Mouse (Mus musculus) stomach, embryonic 16.5 days (tissue): ENCODE measurements around the gene Tenm4. TPM values are rescaled to one million over a fixed set of nuclear protein-coding genes. Genes with fewer than 3 reads are reported as not detected.

ENCODE experiments used
- ATAC-seq: fragments of 200-750 bp; cut with Nextera tagmentation; 2 replicates; pipeline ENCODE4 v1.8.0; 2017; ENCODE audit warnings: moderate number of reproducible peaks, moderate TSS enrichment; ENCODE audit not compliant: insufficient read depth, low FRiP score
- H3K27ac ChIP-seq: fragments of 300-500 bp; sonication (generic); 2 replicates; pipeline ENCODE4 v1.5.1; 2014; ENCODE audit warnings: low read length
- H3K27me3 ChIP-seq: fragments of 300-500 bp; sonication (generic); 2 replicates; pipeline ENCODE4 v1.6.1; 2014; ENCODE audit warnings: low read length, control low read depth, mixed read lengths; ENCODE audit not compliant: control insufficient read depth, insufficient read depth
- H3K36me3 ChIP-seq: fragments of 300-500 bp; sonication (generic); 2 replicates; pipeline ENCODE4 v1.6.1; 2014; ENCODE audit warnings: low read length; ENCODE audit not compliant: control insufficient read depth, insufficient read depth
- H3K4me1 ChIP-seq: fragments of 300-500 bp; sonication (generic); 2 replicates; pipeline ENCODE4 v1.6.1; 2014; ENCODE audit warnings: low read length, control low read depth, mixed read lengths; ENCODE audit not compliant: control insufficient read depth, insufficient read depth
- H3K4me2 ChIP-seq: fragments of 300-500 bp; sonication (generic); 2 replicates; pipeline ENCODE4 v1.6.1; 2014; ENCODE audit warnings: low read depth, low read length, mixed read lengths
- H3K4me3 ChIP-seq: fragments of 300-500 bp; sonication (generic); replicated peaks from 2 replicates; pipeline ENCODE4 v1.5.1; 2014; ENCODE audit warnings: mild to moderate bottlenecking, low read length
- H3K9ac ChIP-seq: fragments of 300-500 bp; sonication (generic); 2 replicates; pipeline ENCODE4 v1.6.1; 2014; ENCODE audit warnings: low read length
- H3K9me3 ChIP-seq: fragments of 300-500 bp; sonication (generic); replicated peaks from 2 replicates; pipeline ENCODE4 v1.6.1; 2016; ENCODE audit warnings: low read length, control low read depth; ENCODE audit not compliant: control insufficient read depth
- WGBS: fragments of 180-500 bp; shearing (Covaris S2); extraction: QIAGEN DNeasy Blood & Tissue Kit; methylation state at CpG from one replicate; pipeline ENCODE4 v1.1.7; 2014; 5-methylcytosine and 5-hydroxymethylcytosine counted together
- polyA plus RNA-seq: library from polyadenylated mRNA; unstranded; fragments of >200 nt; fragmentation: Nextera tagmentation; extraction: Ambion mirVana; gene quantifications from 2 replicates; pipeline ENCODE4 v1.2.1, GENCODE M21; 2015

Gene Tenm4
- polyA plus RNA-seq, 1 experiment from 2014 or later = 22.7 TPM

- Histone ChIP-seq H3K4me1 (peaks cover 14% of the 10 kb centered on the region), H3K36me3 (no peaks in the 10 kb centered on the region), H3K4me2 (no peak overlapping the region), H3K9me3 (no peaks in the 10 kb centered on the region), H3K9ac (no peak overlapping the region), H3K4me3 (no peak overlapping the region), H3K27me3 (no peaks in the 10 kb centered on the region), H3K27ac (no peak overlapping the region)
- 43% methylated on average over 4 of the region's 4 CpGs for WGBS
- no peak for ATAC-seq
These were observed 476.6 kb downstream of the Tenm4 start for GRCm38 (mm10) chr7:96647657-96648056.

GRCm38 (mm10) chr7:96648606-96649005 lies 477.6 kb downstream of the Tenm4 start:
- Histone ChIP-seq H3K9me3 (no peaks in the 10 kb centered on the region), H3K36me3 (no peaks in the 10 kb centered on the region), H3K9ac (no peak overlapping the region), H3K4me3 (no peak overlapping the region), H3K27me3 (no peaks in the 10 kb centered on the region), H3K4me2 (no peak overlapping the region), H3K27ac (no peak overlapping the region), H3K4me1 (peaks cover 14% of the 10 kb centered on the region)
- 61% methylated on average over 2 of the region's 2 CpGs for WGBS
- no peak for ATAC-seq

GRCm38 (mm10) chr7:96649171-96649570 lies 478.1 kb downstream of the Tenm4 start:
- peaks cover 12% of the 10 kb centered on the region for H3K4me1 ChIP-seq
- H3K27me3 ChIP-seq = no peaks in the 10 kb centered on the region
- no peaks in the 10 kb centered on the region for H3K36me3 ChIP-seq
- WGBS = 87% methylated on average over 7 of the region's 7 CpGs
- no peak overlapping the region for H3K27ac ChIP-seq
- ATAC-seq = no peak
- no peak overlapping the region for H3K4me3 ChIP-seq
- H3K4me2 ChIP-seq = no peak overlapping the region
- no peak overlapping the region for H3K9ac ChIP-seq
- no peaks in the 10 kb centered on the region for H3K9me3 ChIP-seq

DNA sequence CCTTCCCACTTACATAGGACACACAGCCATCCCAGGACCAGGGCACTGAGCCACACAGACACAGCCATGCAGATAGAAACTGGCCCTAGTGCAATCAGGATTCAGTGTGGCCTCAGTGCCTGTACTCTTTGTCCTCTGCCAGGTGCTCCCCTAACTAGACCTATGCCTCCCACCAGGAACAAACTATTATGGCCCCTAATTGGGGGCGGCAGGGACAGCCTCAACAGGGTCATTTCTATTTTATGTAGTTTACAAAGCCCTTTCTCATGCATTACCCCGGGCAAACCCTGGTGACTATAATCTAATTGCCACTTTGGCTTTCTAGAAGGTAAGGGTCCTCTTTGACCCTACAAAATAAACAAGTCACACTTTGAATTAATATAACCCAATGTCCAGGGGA lies 479.4 kb downstream of the Tenm4 start:
- H3K4me3 ChIP-seq = no peak overlapping the region
- H3K27me3 ChIP-seq = no peaks in the 10 kb centered on the region
- WGBS = 48% methylated on average over 2 of the region's 2 CpGs
- no peak overlapping the region for H3K9ac ChIP-seq
- no peak overlapping the region for H3K4me2 ChIP-seq
- no peak for ATAC-seq
- no peaks in the 10 kb centered on the region for H3K36me3 ChIP-seq
- no peaks in the 10 kb centered on the region for H3K9me3 ChIP-seq
- H3K4me1 ChIP-seq = peaks cover 9% of the 10 kb centered on the region
- no peak overlapping the region for H3K27ac ChIP-seq

- Histone ChIP-seq H3K9me3 (no peaks in the 10 kb centered on the region), H3K4me1 (peaks cover 9% of the 10 kb centered on the region), H3K36me3 (no peaks in the 10 kb centered on the region)
These were observed 480.0 kb downstream of the Tenm4 start for GRCm38 (mm10) chr7:96651055-96651454.

GRCm38 (mm10) chr7:96651626-96652341 lies 480.7 kb downstream of the Tenm4 start:
- Histone ChIP-seq H3K4me1 (peaks cover 11% of the 10 kb centered on the region), H3K27me3 (no peaks in the 10 kb centered on the region), H3K9ac (no peak overlapping the region), H3K4me2 (no peak overlapping the region), H3K4me3 (no peak overlapping the region), H3K36me3 (no peaks in the 10 kb centered on the region), H3K27ac (no peak overlapping the region), H3K9me3 (no peaks in the 10 kb centered on the region)
- no peak for ATAC-seq
- 39% methylated on average over 6 of the region's 6 CpGs for WGBS

More at GRCm38 (mm10) chr7:96651055-96651454, 480.0 kb downstream of the Tenm4 start:
- H3K9ac ChIP-seq = no peak overlapping the region
- no peak overlapping the region for H3K27ac ChIP-seq
- no peak overlapping the region for H3K4me3 ChIP-seq
- WGBS = 53% methylated on average over 6 of the region's 6 CpGs
- ATAC-seq = no peak
- H3K27me3 ChIP-seq = no peaks in the 10 kb centered on the region
- no peak overlapping the region for H3K4me2 ChIP-seq

DNA sequence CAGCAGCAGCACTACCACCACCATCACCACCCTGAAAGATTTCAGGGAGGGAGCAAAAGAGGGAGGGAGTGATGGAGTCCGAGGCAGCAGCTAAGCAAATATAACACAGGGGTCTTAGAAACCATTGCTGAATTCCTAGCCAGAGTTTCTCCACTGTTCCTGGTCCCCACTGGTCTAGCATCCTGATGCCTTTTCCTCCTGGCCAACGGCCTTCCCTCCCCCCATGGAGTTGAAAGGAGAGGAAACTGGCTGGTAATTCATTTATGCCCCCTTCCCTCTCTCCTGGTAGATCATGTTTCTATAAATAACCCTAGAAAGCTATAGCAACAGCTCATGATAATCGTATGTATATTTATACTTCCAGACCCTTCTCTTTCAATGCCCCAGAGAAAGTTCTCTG lies 481.8 kb downstream of the Tenm4 start:
- Histone ChIP-seq H3K9ac (no peak overlapping the region), H3K4me3 (no peak overlapping the region), H3K27me3 (no peaks in the 10 kb centered on the region), H3K36me3 (no peaks in the 10 kb centered on the region), H3K27ac (no peak overlapping the region), H3K4me2 (no peak overlapping the region), H3K4me1 (peaks cover 18% of the 10 kb centered on the region), H3K9me3 (no peaks in the 10 kb centered on the region)
- 17% methylated on average over 3 of the region's 3 CpGs for WGBS
- no peak for ATAC-seq

DNA sequence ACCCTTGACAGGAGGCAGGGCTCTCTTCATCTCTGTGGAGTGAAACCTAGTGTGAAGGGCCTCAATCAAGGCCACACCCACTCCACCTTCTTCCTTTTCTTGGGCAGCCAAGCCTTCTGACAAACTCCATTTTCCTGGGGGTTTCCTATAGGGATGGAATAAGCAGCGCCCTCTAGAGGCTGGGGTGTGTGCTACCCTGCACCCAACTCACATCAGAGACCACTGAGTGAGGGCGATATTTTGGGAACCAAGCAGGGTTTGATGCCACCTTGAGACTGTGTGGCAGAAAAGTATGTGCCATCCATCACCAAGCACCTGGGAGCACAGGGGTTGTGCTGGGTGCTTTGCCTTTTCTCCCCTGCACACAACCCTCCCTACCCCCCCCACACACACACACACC lies 483.2 kb downstream of the Tenm4 start:
- WGBS = 63% methylated on average over 2 of the region's 2 CpGs
- H3K27ac ChIP-seq = no peak overlapping the region
- H3K4me2 ChIP-seq = no peak overlapping the region
- no peak for ATAC-seq
- H3K36me3 ChIP-seq = no peaks in the 10 kb centered on the region
- H3K4me1 ChIP-seq = peaks cover 18% of the 10 kb centered on the region
- no peak overlapping the region for H3K9ac ChIP-seq
- H3K4me3 ChIP-seq = no peak overlapping the region
- no peaks in the 10 kb centered on the region for H3K27me3 ChIP-seq
- no peaks in the 10 kb centered on the region for H3K9me3 ChIP-seq

DNA sequence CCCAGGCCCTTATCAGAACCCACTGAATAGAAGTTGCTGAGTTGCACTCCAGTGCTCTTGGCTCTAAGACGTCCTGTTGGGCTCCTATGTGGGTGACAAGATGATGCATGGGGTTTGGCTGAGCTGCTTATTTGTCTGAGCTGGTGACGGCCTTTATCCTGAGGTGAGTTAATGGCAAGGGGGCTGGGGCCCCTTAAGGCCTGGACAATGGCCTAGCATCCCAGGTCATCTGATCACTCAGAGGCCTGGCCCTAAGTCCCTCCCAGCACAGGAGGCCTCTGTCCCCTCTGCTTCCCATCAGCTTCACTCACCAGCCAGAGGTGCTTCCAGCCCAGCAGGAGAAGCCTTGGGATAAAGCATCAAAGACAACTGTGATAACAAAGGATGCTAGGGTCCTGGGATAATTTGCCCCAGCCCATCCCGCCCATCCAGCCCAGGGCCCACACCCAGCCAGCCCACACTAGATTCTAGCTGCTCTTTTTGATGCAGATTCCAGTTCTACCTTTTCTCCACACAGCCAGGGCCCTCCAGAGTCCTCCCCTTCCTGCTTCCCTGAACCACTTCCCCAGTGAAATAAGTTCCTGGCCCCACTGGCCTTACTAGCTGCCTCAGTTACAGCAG lies 484.2 kb downstream of the Tenm4 start:
- H3K4me3 ChIP-seq = no peak overlapping the region
- ATAC-seq = no peak
- no peak overlapping the region for H3K4me2 ChIP-seq
- peaks cover 19% of the 10 kb centered on the region for H3K4me1 ChIP-seq
- no peaks in the 10 kb centered on the region for H3K9me3 ChIP-seq
- H3K27ac ChIP-seq = no peak overlapping the region
- no peaks in the 10 kb centered on the region for H3K36me3 ChIP-seq
- WGBS = 63% methylated on average over 3 of the region's 3 CpGs
- no peaks in the 10 kb centered on the region for H3K27me3 ChIP-seq
- H3K9ac ChIP-seq = no peak overlapping the region
